Mouse (Mus musculus): Measurements from ENCODE around the gene Dyrk1a. TPM values are rescaled to one million over a fixed set of nuclear protein-coding genes. Genes with fewer than 3 reads are reported as not detected.

Gene Dyrk1a
- polyA plus RNA-seq, 1 experiment: 20.7 TPM

DNA sequence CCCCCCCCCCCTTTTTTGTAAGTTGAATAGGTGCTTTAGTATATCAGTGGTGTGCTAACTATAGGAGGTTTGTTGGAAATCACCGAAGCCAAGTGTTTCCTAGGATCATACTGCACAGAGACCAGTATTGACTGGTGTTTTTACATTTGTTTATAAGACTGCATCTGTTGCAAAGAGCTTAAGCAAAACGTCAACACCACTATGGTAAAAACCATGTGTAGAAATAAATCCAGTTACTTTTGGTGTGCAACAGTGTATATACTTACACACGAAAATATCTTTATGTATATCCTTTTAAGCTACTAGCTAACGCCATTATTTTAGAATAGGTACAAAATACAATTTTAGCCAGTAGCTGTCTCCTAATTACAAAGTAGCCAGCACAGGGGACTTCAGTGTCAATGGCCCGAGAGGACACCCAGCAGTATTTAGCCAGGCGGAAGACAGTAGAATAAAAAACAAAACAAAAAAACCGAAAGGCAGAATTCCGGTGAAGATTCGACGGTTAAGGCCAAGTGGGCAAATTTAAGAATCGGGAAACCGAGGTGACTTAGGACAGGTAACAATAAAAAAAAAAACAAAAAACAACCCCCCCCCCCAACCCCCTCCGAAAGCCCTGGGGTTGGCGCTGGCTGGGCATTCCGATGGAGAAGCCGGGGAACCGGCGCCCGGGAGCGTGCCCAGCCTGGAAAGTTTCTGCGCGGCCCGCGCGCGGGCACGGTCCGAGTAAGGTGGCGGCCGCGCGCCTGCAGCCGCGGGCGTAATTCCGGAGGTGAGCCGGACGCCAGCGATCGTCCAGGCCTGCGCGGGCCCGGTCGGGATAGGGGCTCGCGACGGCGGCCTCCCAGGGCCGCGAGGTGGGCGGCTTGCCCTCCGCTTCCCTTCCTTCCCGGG lies 1.2 kb upstream of the Dyrk1a start:
- Histone ChIP-seq H3K36me3 (ENCODE audit: control insufficient read depth, insufficient read depth) (no peaks in the 10 kb centered on the region), H3K4me3 (peak overlapping the region; percentile 47), H3K4me2 (ENCODE audit: low read depth) (peak overlapping the region; percentile 90), H3K27me3 (ENCODE audit: control insufficient read depth, insufficient read depth, insufficient read length) (no peaks in the 10 kb centered on the region), H3K79me2 (ENCODE audit: control insufficient read depth, insufficient read depth) (peaks cover 31% of the 10 kb centered on the region), H3ac (ENCODE audit: control insufficient read depth, insufficient read length) (peak overlapping the region; percentile 99)
- TF ChIP-seq TCF12 (IDR thresholded peaks at IDR 0.05; ENCODE audit: insufficient read depth, poor library complexity, severe bottlenecking): no peak
- peak in 1 of 3 experiments; percentile 9 for TF ChIP-seq MYOG (IDR thresholded peaks at IDR 0.05; ENCODE audit: control insufficient read depth in 1 of 3, insufficient read depth in 1 of 3, insufficient read length in 2 of 3, low read depth in 2 of 3)
- no peak for TF ChIP-seq MYOD1 (IDR thresholded peaks at IDR 0.05; ENCODE audit: control insufficient read depth in 1 of 3, insufficient read length in 2 of 3, low read depth in 2 of 3)
- no peak for TF ChIP-seq TCF3 (IDR thresholded peaks at IDR 0.05; ENCODE audit: insufficient read length, low read depth)
- TF ChIP-seq SRF (IDR thresholded peaks at IDR 0.05; ENCODE audit: control insufficient read depth, insufficient read length, low read depth): no peak
- peak; percentile 69 for TF ChIP-seq POLR2AphosphoS2 (IDR thresholded peaks at IDR 0.05; ENCODE audit: insufficient read length, low read depth)
- TF ChIP-seq REST (IDR thresholded peaks at IDR 0.05; ENCODE audit: insufficient read depth, insufficient read length): no peak
- TF ChIP-seq POLR2A (IDR thresholded peaks at IDR 0.05; ENCODE audit: insufficient read length, low read depth): peak; percentile 67
- TF ChIP-seq USF1 (IDR thresholded peaks at IDR 0.05; ENCODE audit: low read depth): no peak
- TF ChIP-seq CEBPB (IDR thresholded peaks at IDR 0.05; ENCODE audit: insufficient read depth, poor library complexity, severe bottlenecking): no peak
- no peak for TF ChIP-seq MAX (IDR thresholded peaks at IDR 0.05; ENCODE audit: low read depth)
- TF ChIP-seq E2F4 (IDR thresholded peaks at IDR 0.05; ENCODE audit: insufficient read depth): peak; percentile 10

DNA sequence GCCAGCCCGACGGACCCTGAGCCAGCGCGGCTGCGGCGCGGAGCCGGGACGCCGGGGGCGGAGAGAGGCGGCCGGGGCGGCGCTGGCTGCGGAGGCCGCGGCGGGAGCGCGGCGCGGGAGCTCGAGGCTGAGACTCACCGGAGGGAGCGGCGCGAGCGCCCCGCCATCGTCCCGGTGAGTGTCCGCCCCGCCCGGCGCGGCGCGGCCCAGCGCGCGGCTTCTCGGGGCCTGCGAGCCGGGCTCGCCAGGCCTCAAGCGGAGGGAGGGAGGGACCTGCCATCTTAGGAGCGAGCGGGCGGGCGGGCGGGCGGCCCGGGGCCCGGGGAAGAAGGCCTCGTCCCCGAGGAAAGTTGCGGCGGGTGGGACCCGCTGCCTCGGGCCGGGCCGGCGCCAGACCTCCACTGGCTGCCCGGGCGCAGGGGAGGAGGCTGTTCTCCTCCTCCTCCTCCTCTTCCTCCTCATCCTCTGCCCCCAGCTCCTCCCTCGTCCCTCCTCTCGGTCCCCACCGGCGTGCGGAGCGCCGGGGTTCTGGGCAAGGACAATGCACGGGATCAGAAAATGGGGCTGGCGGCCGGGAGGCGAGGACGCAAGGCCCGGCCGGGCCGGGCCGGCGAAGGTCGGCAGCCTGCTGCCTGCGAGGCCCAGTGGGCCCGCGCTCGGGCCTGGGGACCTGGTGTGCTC lies 691 bp downstream of the Dyrk1a start:
- Histone ChIP-seq H3K27me3 (ENCODE audit: control insufficient read depth, insufficient read depth, insufficient read length) (no peaks in the 10 kb centered on the region), H3K4me2 (ENCODE audit: low read depth) (peak overlapping the region; percentile 89), H3ac (ENCODE audit: control insufficient read depth, insufficient read length) (peak overlapping the region; percentile 99), H3K79me2 (ENCODE audit: control insufficient read depth, insufficient read depth) (peaks cover 50% of the 10 kb centered on the region), H3K36me3 (ENCODE audit: control insufficient read depth, insufficient read depth) (no peaks in the 10 kb centered on the region), H3K4me3 (peak overlapping the region; percentile 47)
- peak; percentile 40 for TF ChIP-seq POLR2AphosphoS2 (IDR thresholded peaks at IDR 0.05; ENCODE audit: insufficient read length, low read depth)
- peak; percentile 36 for TF ChIP-seq POLR2A (IDR thresholded peaks at IDR 0.05; ENCODE audit: insufficient read length, low read depth)
- no peak for TF ChIP-seq REST (IDR thresholded peaks at IDR 0.05; ENCODE audit: insufficient read depth, insufficient read length)
- TF ChIP-seq MAX (IDR thresholded peaks at IDR 0.05; ENCODE audit: low read depth): no peak
- TF ChIP-seq E2F4 (IDR thresholded peaks at IDR 0.05; ENCODE audit: insufficient read depth): no peak

DNA sequence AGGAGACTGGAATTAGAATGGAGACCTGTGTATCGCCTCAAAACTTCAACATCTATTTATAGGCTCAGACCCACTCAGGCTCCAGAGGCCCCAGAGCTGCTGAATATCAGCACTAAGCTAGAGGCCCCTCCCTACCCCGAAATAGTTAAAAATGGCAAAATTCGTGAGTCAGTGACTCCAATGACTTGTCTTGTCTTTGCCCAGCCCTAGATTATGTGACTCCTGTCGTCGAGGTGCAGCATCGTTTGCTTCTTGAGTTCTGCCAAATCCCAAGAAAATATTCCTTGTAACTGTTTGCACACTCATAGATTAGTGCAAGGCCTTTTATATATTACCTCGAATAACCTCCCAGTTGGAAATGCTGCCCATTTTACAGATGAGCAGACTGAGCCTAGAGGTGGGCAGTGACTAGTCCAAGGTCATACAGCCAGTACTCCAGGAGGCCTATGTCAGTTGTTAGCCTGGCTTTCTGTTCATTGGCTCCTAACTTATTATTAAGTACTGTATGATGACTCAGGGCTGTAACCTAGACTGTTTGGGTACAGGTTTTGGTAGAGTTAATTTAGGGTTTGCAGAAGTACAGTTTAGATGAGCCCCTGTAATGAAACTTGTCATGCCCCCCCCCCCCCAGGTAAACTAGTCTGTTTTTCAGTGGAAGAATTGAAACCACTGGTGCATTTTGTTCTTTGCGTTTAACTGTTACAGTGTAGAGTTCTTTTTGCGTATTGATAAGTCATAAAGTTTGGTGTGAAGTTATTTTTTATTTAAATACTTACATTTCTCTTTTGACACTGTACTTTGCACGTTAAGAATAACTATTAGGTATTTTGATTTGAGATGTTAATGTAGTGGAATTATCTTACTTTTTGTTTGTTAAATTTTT lies 1.5 kb downstream of the Dyrk1a start:
- peaks cover 59% of the 10 kb centered on the region for H3K79me2 ChIP-seq (ENCODE audit: control insufficient read depth, insufficient read depth)
- H3K27me3 ChIP-seq (ENCODE audit: control insufficient read depth, insufficient read depth, insufficient read length): no peaks in the 10 kb centered on the region
- H3K4me2 ChIP-seq (ENCODE audit: low read depth): peak overlapping the region; percentile 89
- no peaks in the 10 kb centered on the region for H3K36me3 ChIP-seq (ENCODE audit: control insufficient read depth, insufficient read depth)
- TF ChIP-seq REST (IDR thresholded peaks at IDR 0.05; ENCODE audit: insufficient read depth, insufficient read length) (no peak), USF1 (IDR thresholded peaks at IDR 0.05; ENCODE audit: low read depth) (no peak), MYOG (IDR thresholded peaks at IDR 0.05; ENCODE audit: control insufficient read depth in 1 of 3, insufficient read depth in 1 of 3, insufficient read length in 2 of 3, low read depth in 2 of 3) (no peak), CEBPB (IDR thresholded peaks at IDR 0.05; ENCODE audit: insufficient read depth, poor library complexity, severe bottlenecking) (no peak), TCF12 (IDR thresholded peaks at IDR 0.05; ENCODE audit: insufficient read depth, poor library complexity, severe bottlenecking) (no peak), TCF3 (IDR thresholded peaks at IDR 0.05; ENCODE audit: insufficient read length, low read depth) (no peak), SRF (IDR thresholded peaks at IDR 0.05; ENCODE audit: control insufficient read depth, insufficient read length, low read depth) (no peak)
- H3K4me3 ChIP-seq: peak overlapping the region; percentile 47
- peak overlapping the region; percentile 99 for H3ac ChIP-seq (ENCODE audit: control insufficient read depth, insufficient read length)

DNA sequence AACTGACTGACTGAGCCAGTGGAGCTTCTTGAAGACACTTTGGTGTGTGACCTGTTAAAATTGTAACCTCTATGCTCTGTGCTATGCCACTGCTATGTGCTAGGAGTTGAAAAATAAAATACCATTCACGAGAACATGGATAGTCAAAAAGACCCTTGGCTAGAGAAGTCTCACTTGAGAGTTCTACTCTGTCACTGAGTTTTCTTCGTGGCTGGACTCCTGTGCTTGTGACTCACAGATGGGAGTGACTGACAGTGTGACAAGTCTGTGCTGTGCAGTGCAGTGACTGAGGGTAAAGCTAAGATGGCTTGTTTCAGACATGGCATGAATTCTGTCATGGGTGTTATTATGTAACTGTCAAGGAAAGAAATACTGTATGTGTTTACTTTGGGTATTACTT lies 2.6 kb downstream of the Dyrk1a start:
- H3ac ChIP-seq (ENCODE audit: control insufficient read depth, insufficient read length): no peak overlapping the region
- H3K79me2 ChIP-seq (ENCODE audit: control insufficient read depth, insufficient read depth): peaks cover 69% of the 10 kb centered on the region
- no peaks in the 10 kb centered on the region for H3K27me3 ChIP-seq (ENCODE audit: control insufficient read depth, insufficient read depth, insufficient read length)
- TF ChIP-seq SRF (IDR thresholded peaks at IDR 0.05; ENCODE audit: control insufficient read depth, insufficient read length, low read depth) (no peak), MYOD1 (IDR thresholded peaks at IDR 0.05; ENCODE audit: control insufficient read depth in 1 of 3, insufficient read length in 2 of 3, low read depth in 2 of 3) (no peak), TCF3 (IDR thresholded peaks at IDR 0.05; ENCODE audit: insufficient read length, low read depth) (no peak), REST (IDR thresholded peaks at IDR 0.05; ENCODE audit: insufficient read depth, insufficient read length) (no peak), POLR2AphosphoS2 (IDR thresholded peaks at IDR 0.05; ENCODE audit: insufficient read length, low read depth) (no peak), USF1 (IDR thresholded peaks at IDR 0.05; ENCODE audit: low read depth) (no peak)
- H3K4me3 ChIP-seq: peak overlapping the region; percentile 47
- no peaks in the 10 kb centered on the region for H3K36me3 ChIP-seq (ENCODE audit: control insufficient read depth, insufficient read depth)
- H3K4me2 ChIP-seq (ENCODE audit: low read depth): peak overlapping the region; percentile 89
